Mouse (Mus musculus): ENCODE data around the gene Ccdc182. TPM values are rescaled to one million over a fixed set of nuclear protein-coding genes. Genes with fewer than 3 reads are reported as not detected.

Gene Ccdc182
- total RNA-seq, 4 experiments from 2014 or later = not detected

- DNase-seq (ENCODE audit: low spot score in 2 of 2) = peak; percentile 28 to 59
These were observed 33.2 kb downstream of the Ccdc182 start for GRCm38 (mm10) chr11:88327016-88327415.

DNA sequence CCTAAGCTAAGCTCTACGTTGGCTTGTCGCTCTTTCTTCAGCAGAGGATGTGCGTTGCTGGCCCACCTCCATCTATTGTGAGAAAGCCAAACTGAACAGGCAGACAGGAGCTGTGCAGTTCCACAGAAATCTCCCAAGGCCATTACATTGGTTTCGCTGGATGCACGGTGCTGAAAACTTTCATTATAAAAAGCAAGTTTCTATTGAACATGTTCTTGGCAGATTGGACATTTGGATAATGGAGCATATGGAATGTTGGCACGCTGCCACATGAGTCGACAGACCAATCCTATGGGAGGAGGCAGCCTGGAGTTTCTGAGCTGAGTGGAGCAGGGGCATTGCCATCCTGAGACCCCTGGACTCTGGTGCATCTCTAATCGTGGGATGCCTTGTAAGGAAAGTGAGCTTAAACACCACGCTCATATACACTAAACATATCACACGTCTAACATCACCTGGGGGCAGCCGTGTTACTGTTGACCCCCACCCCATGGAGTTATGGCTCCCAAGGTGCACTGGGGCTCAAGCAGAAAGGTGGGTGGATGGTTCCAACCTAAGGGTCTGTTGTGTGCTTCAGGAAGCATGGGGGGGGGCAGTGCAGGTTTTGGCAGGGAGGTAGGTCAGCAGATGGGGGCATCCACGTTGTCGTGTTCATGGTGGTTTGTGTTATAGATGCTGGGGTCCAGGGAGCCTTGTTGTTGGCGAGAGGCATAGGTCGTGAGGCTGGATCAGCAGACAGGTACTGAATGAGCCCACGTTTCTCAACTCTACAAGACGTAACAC lies 35.1 kb downstream of the Ccdc182 start:
- DNase-seq (ENCODE audit: low spot score in 2 of 2) = no peak

DNA sequence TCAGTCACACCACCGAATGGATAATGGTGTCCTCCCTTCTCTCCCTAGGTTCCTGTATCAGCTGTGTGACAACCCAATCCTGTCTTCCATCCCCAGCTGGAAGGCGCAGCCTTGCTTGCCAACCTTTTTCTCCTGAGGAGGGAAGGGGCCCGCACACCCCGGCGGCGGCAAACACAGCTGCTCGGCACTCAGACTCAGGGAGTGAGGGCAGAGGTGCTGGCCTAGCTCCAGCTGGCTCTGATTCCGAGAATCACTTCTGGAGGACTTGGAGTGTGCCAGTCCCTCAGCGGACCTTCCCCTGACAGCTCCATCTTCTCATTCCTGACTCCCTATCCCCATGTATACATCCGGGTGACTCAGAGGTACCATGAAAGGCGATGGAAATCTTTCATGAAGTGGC lies 36.9 kb downstream of the Ccdc182 start:
- DNase-seq (ENCODE audit: low spot score in 2 of 2) = peak in 1 of 2 experiments; percentile 42

DNA sequence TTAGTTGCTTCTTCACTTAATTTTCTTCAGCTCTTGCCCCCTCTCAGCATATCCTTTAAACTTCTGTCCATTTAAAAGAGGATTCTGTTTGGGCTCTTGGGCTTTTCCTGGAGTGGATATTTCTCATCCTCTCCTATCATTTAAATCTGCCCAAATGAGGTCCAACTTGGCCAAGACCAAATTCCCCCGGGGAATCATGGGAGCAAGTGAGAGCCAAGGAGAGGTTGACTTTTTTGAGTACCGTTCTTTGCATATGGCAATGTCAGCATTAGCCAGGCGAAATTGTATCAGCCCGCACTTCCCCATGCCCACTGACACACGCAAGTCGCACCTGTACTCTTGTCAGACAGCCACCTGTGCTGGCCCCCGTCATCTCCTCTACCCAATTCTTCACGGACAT lies 37.9 kb downstream of the Ccdc182 start:
- DNase-seq (ENCODE audit: low spot score in 2 of 2) = no peak

GRCm38 (mm10) chr11:88332309-88332934 lies 38.6 kb downstream of the Ccdc182 start:
- no peak for DNase-seq (ENCODE audit: low spot score in 2 of 2)

DNA sequence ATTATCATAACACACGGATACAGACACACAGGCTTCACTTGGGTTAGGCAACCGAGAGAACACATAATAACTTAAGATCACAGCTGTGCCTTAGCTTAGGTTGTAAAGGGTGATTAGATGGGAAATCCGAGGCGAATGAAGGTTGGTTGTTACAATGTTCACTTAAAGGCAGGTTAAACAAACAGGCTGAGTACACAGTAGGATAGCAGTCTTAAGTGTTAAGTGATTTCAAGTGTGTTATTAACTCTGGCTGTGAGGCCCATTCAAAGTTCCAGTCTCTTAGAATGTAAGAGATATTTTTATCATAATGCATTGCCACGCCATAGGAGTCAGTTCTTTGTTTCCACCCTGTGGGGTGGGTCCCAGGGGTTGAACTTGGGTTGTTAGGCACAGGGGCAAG lies 41.0 kb downstream of the Ccdc182 start:
- DNase-seq (ENCODE audit: low spot score in 2 of 2) = no peak

DNA sequence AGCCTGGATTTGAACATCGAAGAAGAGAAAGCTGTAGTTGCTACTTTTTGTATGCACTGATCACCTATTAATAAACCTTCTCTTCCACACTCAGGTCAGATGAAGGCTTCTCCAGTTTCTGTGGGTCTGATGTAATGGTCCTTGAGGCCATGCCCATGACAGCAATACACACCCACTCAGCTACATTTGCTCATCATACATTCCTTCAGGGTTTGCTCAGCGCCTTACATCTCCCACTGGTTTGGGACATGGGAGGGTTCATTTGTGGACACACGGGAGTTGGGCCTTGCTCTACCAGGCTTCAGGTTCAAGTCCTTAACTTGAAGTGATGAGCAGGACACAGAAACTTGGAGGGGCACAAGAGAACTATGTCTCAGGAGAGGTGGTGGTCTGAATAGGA lies 44.1 kb downstream of the Ccdc182 start:
- DNase-seq (ENCODE audit: low spot score in 2 of 2) = no peak

Other genes starting within 250 kb of the Ccdc182 start
- gene Srsf1, start 246.7 kb upstream of the Ccdc182 start, total RNA-seq (2022) = 10 to 100 TPM; 52.7 to 62.4 (median 59.0) TPM
- gene Vezf1, start 225.8 kb upstream of the Ccdc182 start, total RNA-seq (2022) = 100 to 1,000 TPM in 1 of 4 experiments, 10 to 100 TPM in 3; 98.6 to 102 (median 98.9) TPM
- 100 to 1,000 TPM; 108 to 156 (median 116) TPM for gene Cuedc1, start 196.0 kb upstream of the Ccdc182 start, total RNA-seq (2022)
- gene Mrps23, start 89.7 kb upstream of the Ccdc182 start, total RNA-seq (2022) = 100 to 1,000 TPM; 119 to 149 (median 140) TPM